Mouse (Mus musculus): ENCODE data around the gene Pip4k2a.

GRCm38 (mm10) chr2:18948741-18949140 is 49.2 kb downstream of the Pip4k2a start:
- TF ChIP-seq POLR2A (IDR thresholded peaks at IDR 0.05; ENCODE audit: insufficient read depth, low read depth, low read length), result no peak
- TF ChIP-seq EP300 (IDR thresholded peaks at IDR 0.05; ENCODE audit: insufficient read depth, low read depth, low read length), result no peak

Data from heart, adult 2 months (tissue).